Mouse (Mus musculus) ovary, postnatal 14 days (tissue): Measurements from ENCODE around the gene Zfp827.

Source experiments
- DNase-seq: peaks from one replicate; pipeline ENCODE4 v3.0.0; 2022; ENCODE audit warnings: low spot score

The Zfp827 gene

DNA sequence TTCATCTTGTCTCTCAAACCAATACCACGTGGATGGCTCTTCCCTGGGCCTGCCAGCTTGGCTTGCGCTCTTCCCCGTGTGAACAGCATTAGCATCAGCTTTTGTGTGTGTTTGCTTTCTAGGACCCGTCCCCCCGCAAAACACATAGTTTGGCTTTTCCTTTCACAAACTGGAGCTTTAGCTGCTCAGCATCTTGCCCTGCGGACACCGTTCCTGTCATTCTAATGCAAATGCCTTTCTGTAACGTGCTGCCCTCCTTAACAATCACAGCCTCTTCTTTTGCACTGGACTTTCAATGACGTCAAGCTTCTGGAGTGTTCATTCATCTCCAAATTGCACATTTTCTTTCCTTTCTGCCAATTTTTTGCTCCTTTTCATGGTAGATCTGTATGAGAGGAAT, 196.1 kb downstream of the Zfp827 start:
- no peak for DNase-seq

DNA sequence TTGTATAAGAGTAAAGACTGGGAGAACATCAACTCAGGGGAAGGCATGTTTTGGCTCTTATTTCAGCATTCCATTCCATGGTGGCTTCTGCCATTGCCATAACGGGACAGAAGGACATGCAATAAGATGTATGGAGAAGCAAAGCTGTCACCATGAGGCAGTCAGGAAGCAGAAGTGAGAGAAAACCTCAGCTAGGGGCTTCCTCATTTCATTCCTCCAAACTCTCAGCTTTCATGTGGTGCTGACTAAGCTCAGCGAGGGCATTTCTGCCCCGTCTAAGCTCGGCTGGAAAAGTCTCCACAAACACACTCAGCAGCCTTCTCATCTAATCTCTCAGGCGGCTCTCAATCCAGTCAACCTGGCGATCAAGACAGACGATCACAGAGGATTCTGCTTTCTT, 197.3 kb downstream of the Zfp827 start:
- no peak for DNase-seq

DNA sequence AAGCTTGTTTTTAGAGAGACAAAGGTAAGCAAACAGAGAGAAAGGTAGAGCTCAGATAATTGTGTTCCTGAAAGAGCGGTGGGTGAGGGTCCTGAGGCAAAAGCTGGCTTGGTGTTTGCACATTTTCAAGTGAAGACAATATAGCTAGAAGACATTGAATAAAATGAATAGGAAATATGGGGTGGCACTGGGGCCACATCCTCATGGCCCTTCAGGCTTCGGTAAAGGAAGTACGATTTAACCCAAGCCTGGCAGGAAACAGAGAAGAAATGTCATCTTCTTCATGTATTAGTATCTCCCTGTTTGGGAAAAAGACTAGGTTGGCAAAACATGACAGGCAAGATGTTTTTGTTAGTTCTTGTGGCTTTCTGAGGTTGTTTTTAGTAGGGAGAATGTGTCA, 197.8 kb downstream of the Zfp827 start:
- DNase-seq, result no peak

DNA sequence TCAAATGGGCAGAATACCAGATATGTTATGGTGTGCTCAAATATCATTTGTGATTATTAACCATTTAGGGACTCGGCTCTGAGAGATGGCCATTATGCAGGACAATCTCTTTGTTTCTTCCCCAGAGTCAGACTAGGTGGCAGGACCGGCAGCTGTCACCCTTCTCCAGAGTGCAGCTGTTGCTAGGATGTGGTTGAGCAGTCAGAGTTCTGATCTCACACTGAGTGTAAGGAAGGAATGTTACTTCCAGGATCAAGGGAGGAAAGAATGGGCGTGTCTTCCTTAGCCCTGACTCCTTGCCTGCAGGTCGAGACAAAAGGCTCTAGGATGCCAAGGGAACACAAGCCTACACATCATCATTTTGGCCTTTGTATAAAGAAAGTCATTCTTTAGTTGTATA, 199.0 kb downstream of the Zfp827 start:
- no peak for DNase-seq

DNA sequence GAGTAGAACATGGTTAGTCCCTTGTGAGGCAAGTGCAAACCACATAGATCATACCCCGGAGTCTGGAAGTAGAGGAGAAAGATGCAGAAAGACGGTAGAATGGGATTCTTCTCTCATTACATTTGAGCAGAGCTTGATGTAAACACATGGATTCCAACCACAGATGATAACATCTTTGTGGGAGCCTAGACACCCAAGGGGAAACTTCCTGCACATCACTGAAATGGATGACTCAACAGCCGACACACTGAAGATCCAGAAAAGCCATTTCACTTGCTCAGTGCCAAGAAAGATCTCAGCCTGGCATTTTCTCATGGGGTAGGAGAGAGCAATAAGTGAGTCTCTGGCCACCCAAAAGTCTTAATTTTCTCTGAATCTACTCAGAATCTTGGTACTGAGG, 199.7 kb downstream of the Zfp827 start:
- DNase-seq, result no peak

DNA sequence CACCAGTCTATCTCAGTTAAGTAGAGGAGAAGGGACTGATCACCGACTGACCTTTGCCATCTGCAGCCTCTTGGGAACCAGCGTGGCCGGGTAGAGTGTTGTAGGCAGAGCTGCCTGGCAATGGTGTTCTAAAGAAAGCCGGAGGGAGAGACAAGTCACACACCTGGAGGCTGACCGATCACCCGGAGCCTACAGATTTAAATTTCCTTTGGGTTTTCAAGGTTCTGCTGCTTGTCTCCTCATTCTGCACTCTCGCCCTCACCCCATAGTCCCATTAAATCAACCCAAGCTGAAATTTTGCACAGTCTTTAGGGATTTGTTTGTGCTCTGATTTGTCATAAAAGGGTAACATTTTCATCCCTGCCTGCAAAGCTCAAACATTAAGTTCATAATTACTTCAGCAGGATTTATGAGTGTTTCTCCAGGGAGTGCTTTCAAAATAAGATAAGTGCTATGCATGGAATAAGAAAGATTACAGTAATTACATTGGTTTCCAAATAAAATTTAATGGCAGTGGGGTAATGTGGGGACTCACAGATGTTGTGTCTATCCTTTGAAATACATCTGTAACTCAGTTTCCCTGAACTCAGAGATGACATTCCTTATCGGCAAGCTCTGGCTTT, 201.1 kb downstream of the Zfp827 start:
- DNase-seq, result no peak

DNA sequence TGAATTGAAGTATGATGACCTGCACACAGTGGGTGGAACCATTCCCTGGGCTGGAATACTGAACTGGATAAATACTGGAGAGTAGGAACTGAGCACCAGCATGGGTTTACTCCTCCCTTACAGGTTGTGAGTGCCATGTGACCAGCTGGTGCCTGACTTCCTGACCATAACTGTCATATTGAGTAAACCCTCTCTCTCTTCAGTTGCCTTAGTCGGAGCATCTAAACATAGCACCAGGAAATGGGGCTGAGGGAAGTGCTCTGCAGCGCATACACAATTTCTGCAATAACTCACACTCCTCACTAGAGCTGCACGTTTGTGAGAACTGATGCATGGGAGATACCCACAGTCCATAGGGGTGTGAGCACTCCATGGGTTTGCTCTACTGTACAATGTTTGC, 211.1 kb downstream of the Zfp827 start:
- DNase-seq, result no peak

DNA sequence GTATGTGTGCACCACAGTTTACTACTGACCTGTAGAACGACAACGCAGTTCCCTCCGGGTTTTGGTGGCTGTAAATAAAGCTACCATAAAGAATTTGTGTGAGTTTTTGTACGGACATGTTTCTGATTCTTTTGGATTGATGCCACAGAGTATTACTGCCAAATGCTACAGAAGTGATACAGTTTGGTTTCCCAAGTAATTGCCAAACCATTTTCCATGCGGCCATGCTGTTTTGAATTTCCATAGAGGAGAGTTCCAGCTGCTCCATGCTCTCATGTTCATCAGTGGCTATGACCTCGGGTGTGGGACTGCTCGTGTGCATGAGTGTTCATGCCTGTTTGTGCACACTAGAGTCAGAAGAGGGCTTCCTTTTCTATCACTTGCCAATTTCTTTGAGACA, 211.8 kb downstream of the Zfp827 start:
- DNase-seq, result no peak
